Mouse (Mus musculus): ENCODE measurements around the gene Fam216a. TPM values are rescaled to one million over a fixed set of nuclear protein-coding genes. Genes with fewer than 3 reads are reported as not detected.

The Fam216a gene
- polyA plus RNA-seq, 1 experiment from 2014 or later: 89.2 TPM

Other genes with a start within 250 kb of the Fam216a start
- not detected in 2 replicates for gene Ccdc63, start 231.5 kb downstream of the Fam216a start, polyA plus RNA-seq (2016; fragmentation: Nextera tagmentation; extraction: Ambion mirVana)
- gene Ppp1cc, start 214.1 kb downstream of the Fam216a start, polyA plus RNA-seq (2016; fragmentation: Nextera tagmentation; extraction: Ambion mirVana): 296 and 318 TPM in 2 replicates
- 14.6 and 15.8 TPM in 2 replicates for gene Hvcn1, start 165.6 kb downstream of the Fam216a start, polyA plus RNA-seq (2016; fragmentation: Nextera tagmentation; extraction: Ambion mirVana)
- 4.8 and 5.5 TPM in 2 replicates for gene Tctn1, start 107.9 kb downstream of the Fam216a start, polyA plus RNA-seq (2016; fragmentation: Nextera tagmentation; extraction: Ambion mirVana)
- 8.0 and 8.9 TPM in 2 replicates for gene Pptc7, start 88.0 kb downstream of the Fam216a start, polyA plus RNA-seq (2016; fragmentation: Nextera tagmentation; extraction: Ambion mirVana)
- 11.4 and 12.6 TPM in 2 replicates for gene Rad9b, start 18.1 kb downstream of the Fam216a start, polyA plus RNA-seq (2016; fragmentation: Nextera tagmentation; extraction: Ambion mirVana)
- gene Vps29, start 18.0 kb downstream of the Fam216a start, polyA plus RNA-seq (2016; fragmentation: Nextera tagmentation; extraction: Ambion mirVana): 194 and 197 TPM in 2 replicates
- gene Gpn3, start 488 bp downstream of the Fam216a start, polyA plus RNA-seq (2016; fragmentation: Nextera tagmentation; extraction: Ambion mirVana): 89.8 and 94.6 TPM in 2 replicates
- 85.5 and 93.8 TPM in 2 replicates for gene Arpc3, start 19.5 kb upstream of the Fam216a start, polyA plus RNA-seq (2016; fragmentation: Nextera tagmentation; extraction: Ambion mirVana)
- 60.4 and 63.2 TPM in 2 replicates for gene Anapc7, start 49.3 kb upstream of the Fam216a start, polyA plus RNA-seq (2016; fragmentation: Nextera tagmentation; extraction: Ambion mirVana)
- gene Atp2a2, start 129.9 kb upstream of the Fam216a start, polyA plus RNA-seq (2016; fragmentation: Nextera tagmentation; extraction: Ambion mirVana): 35.3 and 38.1 TPM in 2 replicates
- gene Ift81, start 242.2 kb upstream of the Fam216a start, polyA plus RNA-seq (2016; fragmentation: Nextera tagmentation; extraction: Ambion mirVana): 40.3 and 50.2 TPM in 2 replicates

All from embryonic facial prominence, embryonic 10.5 days (tissue).